Mouse (Mus musculus) frontal cortex, postnatal 36 days (tissue): ENCODE measurements at regions not wholly inside any gene's neighbourhood (a gene's known extent, or its start where the extent isn't known, plus 50 kb on each side); places are given as distances from the start of the nearest gene placed in this dataset.

Experiments used
- DNase-seq, 2 experiments: peaks; one replicate each; pipeline ENCODE4 v3.0.0; 2022; ENCODE audit warnings: low spot score in 2 of 2

GRCm38 (mm10) chr1:189991089-189991488 is 68.9 kb upstream of the Smyd2 start:
- DNase-seq, result no peak

GRCm38 (mm10) chr1:189990046-189990622 is 68.0 kb upstream of the Smyd2 start:
- DNase-seq, result no peak

DNA sequence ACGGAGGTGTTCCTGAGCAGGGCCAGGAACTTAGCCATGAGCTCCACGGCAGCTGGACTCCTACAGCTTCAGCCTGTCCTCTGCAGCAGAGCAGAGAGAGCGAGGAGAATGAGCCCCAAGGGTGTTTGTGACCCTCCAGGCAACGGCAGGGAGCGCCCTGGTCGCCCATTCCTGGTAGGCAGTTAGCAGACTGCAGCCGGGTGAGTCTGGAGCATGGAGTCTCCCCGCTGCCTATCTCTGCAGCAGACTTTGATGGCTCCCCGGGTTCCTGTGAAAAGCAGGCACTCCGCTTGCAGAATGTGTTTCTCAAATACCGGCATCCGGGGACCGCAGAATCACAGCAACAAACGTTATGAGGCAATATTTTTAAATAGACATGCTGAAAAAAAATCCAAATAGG is 67.2 kb upstream of the Smyd2 start:
- DNase-seq, result no peak

- DNase-seq, result no peak
These were observed 66.7 kb upstream of the Smyd2 start for GRCm38 (mm10) chr1:189988864-189989263.

DNA sequence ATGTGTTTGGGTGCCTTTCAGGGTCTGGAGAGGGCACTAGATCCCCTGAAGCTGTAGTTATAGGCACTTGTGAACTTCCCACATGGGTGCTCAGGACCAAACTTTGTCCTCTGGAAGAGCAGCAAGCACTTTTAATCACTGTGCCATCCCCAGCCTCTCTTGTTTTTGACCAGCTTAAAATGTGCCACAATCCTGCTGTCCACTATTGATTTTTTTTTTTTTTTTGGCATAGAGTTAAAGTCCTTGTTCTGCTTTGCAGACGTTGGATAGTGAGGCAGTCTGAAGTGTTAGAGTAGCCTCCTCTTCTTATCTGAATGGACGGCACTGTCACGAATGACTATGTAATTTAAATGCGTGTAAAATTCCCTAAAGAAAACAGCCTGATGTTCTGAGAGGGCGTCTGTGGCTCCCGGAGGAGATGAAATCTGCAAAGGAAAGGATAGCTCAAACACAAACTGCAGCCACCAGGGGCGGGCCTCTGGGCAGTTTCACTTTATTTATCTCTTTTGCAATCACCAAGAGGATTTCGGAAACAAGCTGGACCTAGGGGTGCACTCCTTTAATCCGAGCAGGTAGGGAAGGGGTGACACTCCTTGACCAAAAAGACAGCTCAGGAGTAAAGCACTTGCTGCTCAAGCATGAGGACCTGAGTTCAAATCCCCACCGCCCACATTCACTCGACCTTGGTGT is 63.5 kb upstream of the Smyd2 start:
- DNase-seq, result no peak

DNA sequence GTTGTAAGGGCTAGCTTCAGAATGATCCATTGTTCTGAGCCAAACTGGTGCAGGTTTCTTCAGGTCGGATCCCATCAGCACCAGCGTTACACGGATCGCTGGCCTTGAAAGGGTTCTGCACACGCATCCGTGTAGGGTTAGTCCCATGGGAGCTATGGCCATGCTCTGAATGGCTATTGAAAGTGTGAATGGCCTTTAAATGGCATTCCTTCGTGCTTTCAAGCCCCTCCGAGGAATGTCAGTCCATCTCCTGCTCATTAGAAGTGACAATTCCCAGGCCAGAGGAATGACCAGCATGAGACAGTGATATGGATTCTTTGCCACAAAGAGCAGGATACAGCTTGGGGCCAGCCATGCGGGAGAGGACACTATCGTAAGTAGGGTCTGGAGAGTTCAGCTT is 56.1 kb upstream of the Smyd2 start:
- DNase-seq, result no peak

DNA sequence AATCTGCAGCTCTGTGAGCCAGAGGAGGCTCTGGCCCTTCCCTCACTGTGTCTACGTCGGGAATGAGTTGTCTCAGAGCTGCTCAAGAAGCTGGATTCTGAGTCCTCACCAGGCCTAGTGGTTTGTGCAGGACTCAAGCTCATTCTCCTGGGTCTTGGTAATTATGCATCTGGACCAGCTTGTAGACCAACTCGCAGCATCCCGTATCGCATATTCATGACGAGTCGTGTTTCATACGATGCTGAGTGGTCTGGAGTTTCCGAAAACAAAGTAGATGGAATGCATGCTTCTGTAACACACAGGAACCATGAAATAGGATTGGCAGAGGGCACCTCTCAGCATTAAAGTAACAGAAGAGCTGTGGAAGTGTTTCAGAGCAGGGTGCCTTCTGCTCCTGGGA is 53.5 kb upstream of the Smyd2 start:
- DNase-seq, result no peak

GRCm38 (mm10) chr1:189972790-189973406 is 50.7 kb upstream of the Smyd2 start:
- DNase-seq, result peak; percentile 79 to 81
